Mouse (Mus musculus): ENCODE measurements at regions not wholly inside any gene's neighbourhood (a gene's known extent, or its start where the extent isn't known, plus 50 kb on each side); places are given as distances from the start of the nearest gene placed in this dataset.

- TF ChIP-seq CTCF (IDR thresholded peaks at IDR 0.05; ENCODE audit: low read depth) (no peak), EP300 (IDR thresholded peaks at IDR 0.05; ENCODE audit: low read depth) (no peak)
Observed at GRCm38 (mm10) chr15:36396791-36397190, 610.8 kb downstream of the Zfp706 start.
